Mouse (Mus musculus): Measurements from ENCODE around the gene Nos1. TPM values are rescaled to one million over a fixed set of nuclear protein-coding genes. Genes with fewer than 3 reads are reported as not detected.

The Nos1 gene
- polyA plus RNA-seq, 1 experiment = 0.28 TPM

GRCm38 (mm10) chr5:117941552-117941951 is 160.7 kb downstream of the Nos1 start:
- Histone ChIP-seq H3K27ac (replicated peaks; ENCODE audit: low read depth, low read length) (no peak overlapping the region), H3K4me1 (ENCODE audit: control insufficient read depth, insufficient read depth, insufficient read length, low read length) (no peaks in the 10 kb centered on the region), H3K4me3 (ENCODE audit: insufficient read depth, low read depth, low read length) (no peak overlapping the region)

DNA sequence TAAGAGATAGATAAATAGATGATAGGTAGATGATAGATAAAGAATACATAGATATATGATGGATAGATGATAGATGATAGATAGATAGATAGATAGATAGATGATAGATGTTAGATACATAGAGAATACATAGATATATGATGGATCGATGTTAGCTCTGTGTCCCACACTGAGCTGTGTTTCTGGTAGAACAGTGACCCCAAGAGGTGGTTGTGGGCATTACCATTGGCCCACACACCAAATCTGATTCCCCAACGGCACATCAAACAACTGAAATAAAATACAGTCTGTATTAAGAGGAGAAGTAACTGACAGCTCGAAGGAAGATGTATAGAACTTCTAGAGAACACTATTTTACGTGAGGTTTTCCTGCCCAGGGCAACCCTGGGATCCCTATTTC is 165.8 kb downstream of the Nos1 start:
- Histone ChIP-seq H3K4me3 (ENCODE audit: insufficient read depth, low read depth, low read length) (no peak overlapping the region), H3K27ac (replicated peaks; ENCODE audit: low read depth, low read length) (no peak overlapping the region), H3K4me1 (ENCODE audit: control insufficient read depth, insufficient read depth, insufficient read length, low read length) (no peaks in the 10 kb centered on the region)

- no peaks in the 10 kb centered on the region for H3K4me1 ChIP-seq (ENCODE audit: control insufficient read depth, insufficient read depth, insufficient read length, low read length)
- no peak overlapping the region for H3K4me3 ChIP-seq (ENCODE audit: insufficient read depth, low read depth, low read length)
- H3K27ac ChIP-seq (replicated peaks; ENCODE audit: low read depth, low read length) = no peak overlapping the region
Measured at GRCm38 (mm10) chr5:117949393-117949792, 168.6 kb downstream of the Nos1 start.

GRCm38 (mm10) chr5:117953893-117954292 is 173.1 kb downstream of the Nos1 start:
- Histone ChIP-seq H3K27ac (replicated peaks; ENCODE audit: low read depth, low read length) (no peak overlapping the region), H3K4me3 (ENCODE audit: insufficient read depth, low read depth, low read length) (no peak overlapping the region), H3K4me1 (ENCODE audit: control insufficient read depth, insufficient read depth, insufficient read length, low read length) (no peaks in the 10 kb centered on the region)

GRCm38 (mm10) chr5:117954429-117954828 is 173.6 kb downstream of the Nos1 start:
- Histone ChIP-seq H3K27ac (replicated peaks; ENCODE audit: low read depth, low read length) (no peak overlapping the region), H3K4me1 (ENCODE audit: control insufficient read depth, insufficient read depth, insufficient read length, low read length) (no peaks in the 10 kb centered on the region), H3K4me3 (ENCODE audit: insufficient read depth, low read depth, low read length) (no peak overlapping the region)

DNA sequence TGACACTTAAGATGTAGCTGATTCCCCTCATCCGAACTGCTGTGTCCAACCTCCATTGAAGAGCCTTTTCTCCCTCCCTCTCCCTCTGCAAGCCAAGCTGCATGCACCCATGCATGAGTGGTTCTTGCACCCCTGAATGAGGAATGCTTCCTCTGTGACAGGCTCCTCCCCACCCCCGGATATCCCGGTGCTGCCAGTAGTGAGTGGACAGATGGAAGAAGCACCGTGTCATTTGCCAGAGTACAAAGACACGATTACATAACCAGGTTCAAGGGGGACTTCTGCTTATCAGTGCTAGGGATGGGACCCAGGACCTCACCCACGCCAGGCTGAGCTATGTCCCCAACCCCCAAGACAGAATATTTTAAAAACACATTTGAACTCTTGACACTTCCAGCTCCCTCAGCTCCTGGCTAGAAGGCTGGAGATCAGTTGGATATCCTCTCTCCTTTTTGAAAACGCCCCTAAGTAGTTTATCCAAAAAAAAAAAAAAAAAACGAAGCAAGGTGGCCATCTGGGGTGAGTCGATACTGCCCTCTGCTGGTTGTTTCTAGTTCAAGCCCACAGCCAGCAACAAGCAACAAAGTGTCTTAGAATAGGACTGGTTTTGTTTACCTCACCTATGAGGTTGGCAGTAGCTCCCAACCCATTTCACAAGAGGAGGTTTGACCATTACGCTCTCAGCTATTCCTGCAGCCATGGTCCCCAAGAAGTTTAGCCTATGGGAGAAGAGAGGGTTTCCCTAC is 175.0 kb downstream of the Nos1 start:
- no peak overlapping the region for H3K27ac ChIP-seq (replicated peaks; ENCODE audit: low read depth, low read length)
- H3K4me3 ChIP-seq (ENCODE audit: insufficient read depth, low read depth, low read length) = no peak overlapping the region

GRCm38 (mm10) chr5:117964750-117965149 is 183.9 kb downstream of the Nos1 start:
- H3K4me1 ChIP-seq (ENCODE audit: control insufficient read depth, insufficient read depth, insufficient read length, low read length) = peaks cover 7% of the 10 kb centered on the region
- no peak overlapping the region for H3K4me3 ChIP-seq (ENCODE audit: insufficient read depth, low read depth, low read length)
- H3K27ac ChIP-seq (replicated peaks; ENCODE audit: low read depth, low read length) = no peak overlapping the region

More for the DNA sequence above, 175.0 kb downstream of the Nos1 start:
- H3K4me1 ChIP-seq (ENCODE audit: control insufficient read depth, insufficient read depth, insufficient read length, low read length) = no peaks in the 10 kb centered on the region

GRCm38 (mm10) chr5:117966956-117967355 is 186.1 kb downstream of the Nos1 start:
- H3K27ac ChIP-seq (replicated peaks; ENCODE audit: low read depth, low read length) = peak overlapping the region; percentile 91

GRCm38 (mm10) chr5:117967659-117968069 is 186.8 kb downstream of the Nos1 start:
- H3K4me3 ChIP-seq (ENCODE audit: insufficient read depth, low read depth, low read length) = no peak overlapping the region
- peaks cover 7% of the 10 kb centered on the region for H3K4me1 ChIP-seq (ENCODE audit: control insufficient read depth, insufficient read depth, insufficient read length, low read length)
- peak overlapping the region; percentile 53 for H3K27ac ChIP-seq (replicated peaks; ENCODE audit: low read depth, low read length)

More at GRCm38 (mm10) chr5:117966956-117967355, 186.1 kb downstream of the Nos1 start:
- Histone ChIP-seq H3K4me1 (ENCODE audit: control insufficient read depth, insufficient read depth, insufficient read length, low read length) (peaks cover 7% of the 10 kb centered on the region), H3K4me3 (ENCODE audit: insufficient read depth, low read depth, low read length) (no peak overlapping the region)

DNA sequence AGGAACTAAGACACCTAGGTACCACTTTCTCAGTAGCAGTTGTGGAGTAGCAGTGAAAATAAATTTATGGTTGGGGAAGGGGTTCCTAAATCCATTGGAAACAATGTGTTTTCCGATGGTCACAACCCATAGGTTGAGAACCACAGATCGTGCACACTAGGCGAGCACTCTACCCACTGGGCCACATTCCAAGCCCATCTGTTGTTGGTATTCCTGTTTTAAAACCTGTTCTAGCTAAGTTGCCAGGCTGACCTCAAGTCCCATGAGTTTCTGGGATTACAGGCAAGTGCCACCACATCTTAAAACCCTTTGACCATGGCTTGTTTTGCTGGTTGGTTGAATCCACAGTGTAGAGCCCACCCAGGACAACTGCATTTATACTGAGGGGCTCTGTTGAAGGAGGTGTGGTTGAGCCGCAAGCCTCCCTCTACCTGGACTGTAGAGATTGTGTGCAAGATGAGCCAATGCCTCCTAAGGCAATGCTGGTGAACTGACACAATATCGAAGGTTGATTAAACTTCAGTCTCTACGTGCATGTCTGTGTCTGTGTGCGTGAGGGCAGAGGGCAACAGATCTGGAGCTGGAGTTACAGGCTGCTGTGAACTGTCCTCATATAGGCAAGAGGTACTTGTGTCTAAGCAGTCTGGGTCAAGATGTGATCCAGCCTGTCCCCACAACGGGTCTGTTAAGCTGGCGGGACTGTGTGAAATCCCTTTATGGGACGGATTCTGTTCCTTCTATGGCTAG is 189.0 kb downstream of the Nos1 start:
- Histone ChIP-seq H3K4me3 (ENCODE audit: insufficient read depth, low read depth, low read length) (no peak overlapping the region), H3K4me1 (ENCODE audit: control insufficient read depth, insufficient read depth, insufficient read length, low read length) (peaks cover 7% of the 10 kb centered on the region), H3K27ac (replicated peaks; ENCODE audit: low read depth, low read length) (no peak overlapping the region)

DNA sequence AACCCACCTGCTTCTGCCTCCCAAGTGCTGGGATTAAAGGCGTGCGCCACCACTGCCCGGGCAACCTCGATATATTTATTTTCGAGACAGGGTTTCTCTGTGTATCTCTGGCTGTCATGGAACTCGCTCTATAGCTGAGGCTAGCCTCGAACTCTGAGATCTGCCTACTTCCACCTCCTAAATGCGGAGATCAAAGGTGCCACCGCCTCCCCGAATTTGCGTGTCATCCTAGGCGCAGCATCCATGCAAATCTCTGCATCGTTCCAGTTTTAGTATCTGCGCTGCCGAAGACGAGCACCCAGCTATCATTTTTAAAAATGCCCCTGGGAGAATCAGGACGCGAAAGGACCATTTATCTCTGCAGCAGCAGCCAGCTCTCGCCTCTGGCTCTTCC is 195.4 kb downstream of the Nos1 start:
- H3K4me3 ChIP-seq (ENCODE audit: insufficient read depth, low read depth, low read length) = peak overlapping the region; percentile 91
- H3K27ac ChIP-seq (replicated peaks; ENCODE audit: low read depth, low read length) = no peak overlapping the region
- H3K4me1 ChIP-seq (ENCODE audit: control insufficient read depth, insufficient read depth, insufficient read length, low read length) = peaks cover 9% of the 10 kb centered on the region

- Histone ChIP-seq H3K4me1 (ENCODE audit: control insufficient read depth, insufficient read depth, insufficient read length, low read length) (peaks cover 12% of the 10 kb centered on the region), H3K4me3 (ENCODE audit: insufficient read depth, low read depth, low read length) (peak within 1 kb of the TSS; percentile 91), H3K27ac (replicated peaks; ENCODE audit: low read depth, low read length) (no peak within 1 kb of the TSS)
Measured at GRCm38 (mm10) chr5:117976657-117977500, 196.0 kb downstream of the Nos1 start, which contains the start of gene Fbxo21. TSS of gene Fbxo21 (plus strand) at chr5:117976730.

GRCm38 (mm10) chr5:117977501-117978158 is 196.8 kb downstream of the Nos1 start:
- peak overlapping the region; percentile 91 for H3K4me3 ChIP-seq (ENCODE audit: insufficient read depth, low read depth, low read length)
- H3K27ac ChIP-seq (replicated peaks; ENCODE audit: low read depth, low read length) = peak overlapping the region; percentile 78

GRCm38 (mm10) chr5:117978159-117978697 is 197.4 kb downstream of the Nos1 start:
- H3K4me3 ChIP-seq (ENCODE audit: insufficient read depth, low read depth, low read length) = peak overlapping the region; percentile 91
- H3K4me1 ChIP-seq (ENCODE audit: control insufficient read depth, insufficient read depth, insufficient read length, low read length) = peaks cover 14% of the 10 kb centered on the region
- peak overlapping the region; percentile 78 for H3K27ac ChIP-seq (replicated peaks; ENCODE audit: low read depth, low read length)

More at GRCm38 (mm10) chr5:117977501-117978158, 196.8 kb downstream of the Nos1 start:
- peaks cover 14% of the 10 kb centered on the region for H3K4me1 ChIP-seq (ENCODE audit: control insufficient read depth, insufficient read depth, insufficient read length, low read length)

Measured in brown adipose tissue, adult 24 weeks (tissue).